Mouse (Mus musculus): ENCODE results near the gene Olfr1358.

Olfr1358 gene

GRCm38 (mm10) chr10:78569191-78569590 lies 52.0 kb downstream of the Olfr1358 start:
- no peak for DNase-seq (ENCODE audit: extremely low read depth, low read depth, low spot score)

- DNase-seq (ENCODE audit: extremely low read depth, low read depth, low spot score), result no peak
Measured at GRCm38 (mm10) chr10:78569686-78570085, 52.5 kb downstream of the Olfr1358 start.
